Mouse (Mus musculus): ENCODE measurements at regions not wholly inside any gene's neighbourhood (a gene's known extent, or its start where the extent isn't known, plus 50 kb on each side); places are given as distances from the start of the nearest gene placed in this dataset.

GRCm38 (mm10) chr6:98555702-98556101, 213.1 kb upstream of the Gm765 start:
- no peak for TF ChIP-seq POLR2A (IDR thresholded peaks at IDR 0.05; ENCODE audit: borderline replicate concordance, insufficient read depth, low read length)
- TF ChIP-seq CTCF (IDR thresholded peaks at IDR 0.05; ENCODE audit: borderline replicate concordance, insufficient read depth, low read depth, low read length), result no peak

Data from cerebellum, adult 2 months (tissue).